Mouse (Mus musculus) heart, embryonic 11.5 days (tissue): ENCODE results near the gene Tmem80. TPM values are rescaled to one million over a fixed set of nuclear protein-coding genes. Genes with fewer than 3 reads are reported as not detected.

Experiments
- ATAC-seq: fragments of 200-750 bp; cut with Nextera tagmentation; replicated peaks from 2 replicates; pipeline ENCODE4 v1.8.0; 2017; ENCODE audit warnings: moderate library complexity; ENCODE audit not compliant: insufficient number of reproducible peaks, low FRiP score, low TSS enrichment
- H3K27ac ChIP-seq: fragments of 300-500 bp; sonication (generic); 2 replicates; pipeline ENCODE4 v1.5.1; 2014; ENCODE audit warnings: mild to moderate bottlenecking, low read depth, low read length
- H3K27me3 ChIP-seq: fragments of 300-500 bp; sonication (generic); 2 replicates; pipeline ENCODE4 v1.6.1; 2014; ENCODE audit warnings: mild to moderate bottlenecking, low read length, mixed read lengths; ENCODE audit not compliant: control insufficient read depth, insufficient read depth
- H3K36me3 ChIP-seq: fragments of 300-500 bp; sonication (generic); 2 replicates; pipeline ENCODE4 v1.6.1; 2014; ENCODE audit warnings: mild to moderate bottlenecking, low read length, moderate library complexity, mixed read lengths; ENCODE audit not compliant: control insufficient read depth, insufficient read depth
- H3K4me1 ChIP-seq: fragments of 300-500 bp; sonication (generic); 2 replicates; pipeline ENCODE4 v1.6.1; 2014; ENCODE audit warnings: low read length; ENCODE audit not compliant: control insufficient read depth, insufficient read depth
- H3K4me2 ChIP-seq: fragments of 300-500 bp; sonication (generic); 2 replicates; pipeline ENCODE4 v1.6.1; 2014; ENCODE audit warnings: mild to moderate bottlenecking, moderate library complexity
- H3K4me3 ChIP-seq: fragments of 300-500 bp; sonication (generic); 2 replicates; pipeline ENCODE4 v1.5.1; 2014; ENCODE audit warnings: low read depth, low read length
- H3K9ac ChIP-seq: fragments of 300-500 bp; sonication (generic); 2 replicates; pipeline ENCODE4 v1.6.1; 2014; ENCODE audit warnings: mild to moderate bottlenecking, low read depth, low read length, moderate library complexity
- H3K9me3 ChIP-seq: fragments of 300-500 bp; sonication (generic); replicated peaks from 2 replicates; pipeline ENCODE4 v1.6.1; 2016; ENCODE audit warnings: low read length; ENCODE audit not compliant: control insufficient read depth
- WGBS: fragments of 180-500 bp; shearing (Covaris S2); extraction: QIAGEN DNeasy Blood & Tissue Kit; methylation state at CpG from one replicate; pipeline ENCODE4 v1.1.7; 2014; ENCODE audit not compliant: insufficient replicate concordance; 5-methylcytosine and 5-hydroxymethylcytosine counted together
- polyA plus RNA-seq: library from polyadenylated mRNA; unstranded; fragments of >200 nt; fragmentation: Nextera tagmentation; extraction: Ambion mirVana; gene quantifications from 2 replicates; pipeline ENCODE4 v1.2.1, GENCODE M21; 2014

Tmem80 gene
- polyA plus RNA-seq = 17.9 and 23.6 TPM in 2 replicates

GRCm38 (mm10) chr7:141327469-141328372 lies at the start of gene Tmem80, which contains the start of gene Deaf1:
TSS of gene Tmem80 (plus strand) at chr7:141327739.
TSS of gene Deaf1 (minus strand) at chr7:141327690.
- Histone ChIP-seq H3K4me3 (peak within 1 kb of the TSS; percentile 73), H3K27me3 (no peaks in the 10 kb centered on the region), H3K36me3 (peaks cover 10% of the 10 kb centered on the region), H3K9me3 (no peaks in the 10 kb centered on the region), H3K4me1 (peaks cover 12% of the 10 kb centered on the region), H3K4me2 (peak within 1 kb of the TSS; percentile 98), H3K9ac (peak within 1 kb of the TSS; percentile 98), H3K27ac (peak within 1 kb of the TSS; percentile 100)
- WGBS = under 1% methylated on average over 105 of the region's 105 CpGs
- peak; percentile 92 for ATAC-seq

GRCm38 (mm10) chr7:141278766-141279590 lies 48.6 kb upstream of the Tmem80 start, which contains the start of gene Sct:
TSS of gene Sct (minus strand) at chr7:141279133.
- WGBS = 3% methylated on average over 42 of the region's 46 CpGs
- Histone ChIP-seq H3K36me3 (no peaks in the 10 kb centered on the region), H3K4me2 (peak within 1 kb of the TSS; percentile 97), H3K27ac (no peak within 1 kb of the TSS), H3K9me3 (no peaks in the 10 kb centered on the region), H3K27me3 (peaks cover 18% of the 10 kb centered on the region), H3K4me1 (peaks cover 3% of the 10 kb centered on the region; the same call in 1 of the 2 replicates), H3K9ac (peak within 1 kb of the TSS; percentile 56), H3K4me3 (peak within 1 kb of the TSS; percentile 50)
- 0 out of 2 replicates have a peak, but pooled peaks have one; percentile 15 for ATAC-seq

- peaks cover 3% of the 10 kb centered on the region; the same call in 1 of the 2 replicates for H3K4me1 ChIP-seq
- no peaks in the 10 kb centered on the region for H3K9me3 ChIP-seq
- ATAC-seq = no peak
- H3K36me3 ChIP-seq = no peaks in the 10 kb centered on the region
- peaks cover 18% of the 10 kb centered on the region for H3K27me3 ChIP-seq
- 82% methylated on average over 6 of the region's 6 CpGs for WGBS
- H3K9ac ChIP-seq = no peak overlapping the region
- H3K4me3 ChIP-seq = no peak overlapping the region
- H3K4me2 ChIP-seq = no peak overlapping the region
- no peak overlapping the region for H3K27ac ChIP-seq
Measured at GRCm38 (mm10) chr7:141281442-141281841, 46.1 kb upstream of the Tmem80 start.

- Histone ChIP-seq H3K36me3 (no peaks in the 10 kb centered on the region), H3K4me2 (no peak overlapping the region), H3K4me3 (no peak overlapping the region), H3K4me1 (peaks cover 3% of the 10 kb centered on the region; the same call in 1 of the 2 replicates), H3K9ac (no peak overlapping the region), H3K9me3 (no peaks in the 10 kb centered on the region), H3K27ac (no peak overlapping the region), H3K27me3 (peaks cover 14% of the 10 kb centered on the region)
- no peak for ATAC-seq
- 70% methylated on average over 4 of the region's 4 CpGs for WGBS
Measured at GRCm38 (mm10) chr7:141282756-141283155, 44.8 kb upstream of the Tmem80 start.

GRCm38 (mm10) chr7:141288042-141288441 lies 39.5 kb upstream of the Tmem80 start:
- Histone ChIP-seq H3K36me3 (no peaks in the 10 kb centered on the region), H3K4me2 (no peak overlapping the region), H3K27ac (no peak overlapping the region), H3K27me3 (peaks cover 28% of the 10 kb centered on the region), H3K9me3 (no peaks in the 10 kb centered on the region), H3K9ac (no peak overlapping the region), H3K4me3 (no peak overlapping the region), H3K4me1 (peaks cover 6% of the 10 kb centered on the region; the same call in 1 of the 2 replicates)
- ATAC-seq = no peak
- WGBS = 72% methylated on average over 3 of the region's 3 CpGs

GRCm38 (mm10) chr7:141291921-141292582 lies 35.5 kb upstream of the Tmem80 start, which contains the start of gene Drd4:
TSS of gene Drd4 (plus strand) at chr7:141292006.
- no peak within 1 kb of the TSS for H3K27ac ChIP-seq
- H3K27me3 ChIP-seq = peaks cover 58% of the 10 kb centered on the region
- H3K36me3 ChIP-seq = peaks cover 1% of the 10 kb centered on the region; the same call in 1 of the 2 replicates
- 0 out of 2 replicates have a peak, but pooled peaks have one; percentile 57 for ATAC-seq
- peaks cover 22% of the 10 kb centered on the region for H3K4me1 ChIP-seq
- 2% methylated on average over 32 of the region's 46 CpGs for WGBS
- peak within 1 kb of the TSS; percentile 54 for H3K9ac ChIP-seq
- H3K9me3 ChIP-seq = no peaks in the 10 kb centered on the region
- peak within 1 kb of the TSS; percentile 50 for H3K4me3 ChIP-seq
- peak within 1 kb of the TSS; percentile 92 for H3K4me2 ChIP-seq

GRCm38 (mm10) chr7:141292583-141293388 lies 34.8 kb upstream of the Tmem80 start:
- H3K36me3 ChIP-seq = peaks cover 4% of the 10 kb centered on the region; the same call in 1 of the 2 replicates
- peak overlapping the region; percentile 54; the same call in 1 of the 2 replicates for H3K9ac ChIP-seq
- H3K4me1 ChIP-seq = peaks cover 22% of the 10 kb centered on the region
- no peaks in the 10 kb centered on the region for H3K9me3 ChIP-seq
- H3K4me3 ChIP-seq = peak overlapping the region; percentile 50; the same call in 1 of the 2 replicates
- H3K4me2 ChIP-seq = peak overlapping the region; percentile 92
- H3K27me3 ChIP-seq = peaks cover 58% of the 10 kb centered on the region
- ATAC-seq = no peak
- 35% methylated on average over 15 of the region's 15 CpGs for WGBS
- no peak overlapping the region for H3K27ac ChIP-seq
